ENCODE assay signal across 22 mouse cellular contexts in genomic region chr17:34362954-34363546, GRCm38 (mm10). TPM values are rescaled to one million over a fixed set of nuclear protein-coding genes. Genes with fewer than 3 reads are reported as not detected.
"Had no signal": no experiment of that assay in that cellular context is flagged by ENCODE, and none has a peak within 500 bp of the region (broad histone marks: within the 10 kb centered on the region; RNA-seq: fewer than 3 reads in every experiment).

No protein-coding gene starts in this region.

- H3K9me3 ChIP-seq: midbrain, embryonic 10.5 days; midbrain, embryonic 12.5 days; neural tube, embryonic 13.5 days; neural tube, embryonic 15.5 days had no signal

- H3K4me1 ChIP-seq: midbrain, embryonic 10.5 days; midbrain, embryonic 12.5 days; neural tube, embryonic 13.5 days; neural tube, embryonic 15.5 days had no signal

- H3K9ac ChIP-seq: lung, embryonic 14.5 days; midbrain, embryonic 12.5 days; neural tube, embryonic 13.5 days; neural tube, embryonic 15.5 days had no signal

- H3K27me3 ChIP-seq: midbrain, embryonic 12.5 days; neural tube, embryonic 13.5 days; neural tube, embryonic 15.5 days had no signal

- H3K4me3 ChIP-seq: midbrain, embryonic 10.5 days; midbrain, embryonic 12.5 days; myocyte; neural tube, embryonic 13.5 days; neural tube, embryonic 15.5 days had no signal

- H3K27ac ChIP-seq: midbrain, embryonic 10.5 days; midbrain, embryonic 12.5 days; neural tube, embryonic 13.5 days; neural tube, embryonic 15.5 days had no signal

- ATAC-seq: midbrain, embryonic 16.5 days had no signal

- DNase-seq: lung, adult 18-20 months; lung, embryonic 14.5 days; lung, postnatal 10 days; midbrain, embryonic 14.5 days; right cerebral cortex, postnatal 14 days; thymus, adult 18-20 months; thymus, postnatal 14 days; thymus, postnatal 4 days had no signal

- H3K36me3 ChIP-seq: midbrain, embryonic 10.5 days; midbrain, embryonic 12.5 days; neural tube, embryonic 13.5 days; neural tube, embryonic 15.5 days had no signal

- H3K4me2 ChIP-seq: lung, embryonic 14.5 days; midbrain, embryonic 12.5 days; neural tube, embryonic 13.5 days; neural tube, embryonic 15.5 days had no signal

RNA-seq across cellular contexts. Expression of gene Btnl2, which starts 8.4 kb away (rescaled TPM):
- total RNA-seq: megakaryocyte-erythroid progenitor cell, adult 5-6 weeks had no signal
- polyA plus RNA-seq: midbrain, embryonic 14.5 days; myocyte; neural tube, embryonic 11.5 days; neural tube, embryonic 13.5 days; neural tube, embryonic 15.5 days had no signal

RNA-seq across cellular contexts. Expression of gene Btnl1, which starts 13.9 kb away (rescaled TPM):
- total RNA-seq: megakaryocyte, adult 5-6 weeks; megakaryocyte-erythroid progenitor cell, adult 5-6 weeks had no signal
- polyA plus RNA-seq: lung, embryonic 14.5 days; lung, embryonic 16.5 days; midbrain, embryonic 10.5 days; midbrain, embryonic 12.5 days; midbrain, embryonic 14.5 days; midbrain, embryonic 16.5 days; myocyte; neural tube, embryonic 11.5 days; neural tube, embryonic 13.5 days; neural tube, embryonic 15.5 days; stomach, embryonic 14.5 days; urinary bladder, adult 2 months had no signal

RNA-seq across cellular contexts. Expression of gene BC051142, which starts 35.6 kb away (rescaled TPM):
- polyA plus RNA-seq: myocyte had no signal

RNA-seq across cellular contexts. Expression of gene H2-Eb2, which starts 37.6 kb away (rescaled TPM):
- polyA plus RNA-seq: liver, embryonic 16.5 days; lung, embryonic 14.5 days; midbrain, embryonic 10.5 days; midbrain, embryonic 12.5 days; midbrain, embryonic 14.5 days; myocyte; neural tube, embryonic 11.5 days; stomach, embryonic 14.5 days; stomach, embryonic 16.5 days had no signal

RNA-seq across cellular contexts. Expression of gene H2-Eb1, which starts 57.4 kb away (rescaled TPM):
- polyA plus RNA-seq: myocyte had no signal
